Mouse (Mus musculus) megakaryocyte-erythroid progenitor cell, adult 5 weeks (primary cell): ENCODE measurements around the gene Nfat5. TPM values are rescaled to one million over a fixed set of nuclear protein-coding genes. Genes with fewer than 3 reads are reported as not detected.

Source experiments
- polyA plus RNA-seq: library from polyadenylated mRNA; stranded (reverse); fragments of >175 nt; gene quantifications from 2 replicates; pipeline ENCODE4 v1.2.3, GENCODE M21; 2012

The Nfat5 gene
- polyA plus RNA-seq = 3.5 and 5.3 TPM in 2 replicates

GRCm38 (mm10) chr8:107292928-107293601, at the start of gene Nfat5:
Nfat5 (plus strand) TSS chr8:107293470.

DNA sequence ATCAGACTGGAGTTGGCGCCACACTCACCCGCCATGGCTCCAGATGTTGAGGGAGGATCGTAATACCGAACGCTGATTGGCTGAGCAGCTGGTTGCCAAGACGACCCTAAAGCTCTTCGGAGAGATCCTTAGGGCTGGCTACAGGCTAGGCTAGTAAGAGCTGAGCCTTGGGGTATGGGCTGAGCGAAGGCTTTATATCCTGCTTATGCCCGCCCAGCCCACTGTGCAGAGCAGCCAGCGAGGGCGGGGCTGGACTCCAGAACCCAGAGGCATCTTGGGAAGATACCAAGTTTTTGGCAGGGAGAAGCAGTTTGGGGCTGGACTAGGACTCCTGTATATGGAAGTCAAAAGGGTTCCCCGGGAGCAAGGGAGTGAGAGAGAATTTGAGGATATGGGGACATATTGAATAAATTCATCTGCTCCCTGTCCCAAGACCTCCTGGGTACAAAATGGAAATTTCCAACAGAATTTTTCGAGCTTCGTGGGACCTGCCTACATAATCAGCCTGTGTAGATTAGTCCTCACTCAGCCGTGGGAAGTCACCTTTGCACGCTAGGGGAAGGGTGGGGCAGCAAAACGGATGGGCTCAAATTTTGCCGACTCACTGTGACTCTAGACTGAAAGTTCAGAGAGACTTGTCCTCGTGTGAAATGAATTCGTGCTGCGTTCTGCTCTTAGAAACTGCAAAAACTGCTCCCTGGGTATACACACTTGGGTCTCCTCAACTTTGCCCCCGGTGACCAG, 109.9 kb downstream of the Nfat5 start, which contains the start of gene Nqo1:
TSS of gene Nqo1 (minus strand) at position 169 of the 744 bp plus-strand sequence.

DNA sequence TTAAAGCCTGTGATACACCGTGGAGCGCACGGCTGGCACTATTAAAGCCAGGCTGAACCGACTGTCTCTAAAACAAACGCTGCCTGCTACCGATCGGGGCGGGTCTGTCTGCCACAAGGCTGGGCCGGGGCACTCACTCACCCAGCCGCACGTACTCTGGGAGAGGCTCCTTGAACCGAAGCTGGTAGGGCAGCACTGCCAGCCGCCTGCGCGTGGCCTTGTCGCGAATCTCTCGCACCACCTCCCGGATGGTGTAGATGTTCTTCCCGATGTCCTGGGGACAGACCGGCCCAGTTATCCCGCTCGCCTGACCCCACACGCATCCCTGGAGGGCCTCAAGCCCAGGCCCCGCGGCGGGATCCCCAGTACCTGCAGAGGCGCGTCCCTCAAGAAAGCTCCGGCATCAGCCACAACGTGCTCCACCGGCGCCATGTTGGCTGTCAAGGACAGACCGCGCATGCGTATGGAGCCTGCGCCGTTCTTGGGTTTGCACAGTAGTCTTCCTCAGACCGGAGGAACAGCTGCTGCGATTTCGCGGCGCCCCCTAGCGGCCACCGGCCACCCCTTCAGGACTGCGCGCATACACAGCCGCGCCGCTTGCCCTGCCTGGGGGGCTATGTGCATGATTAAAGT, 131.4 kb downstream of the Nfat5 start, which contains the start of gene Nob1:
TSS of gene Nob1 (minus strand) at position 455 of the 633 bp plus-strand sequence.

Other genes starting within 250 kb of the Nfat5 start
- 19.1 and 21.1 TPM in 2 replicates for gene Pdf, start 244.9 kb upstream of the Nfat5 start, polyA plus RNA-seq
- gene Cog8, start 236.8 kb upstream of the Nfat5 start, polyA plus RNA-seq = 17.3 and 17.5 TPM in 2 replicates
- 10.3 and 19.1 TPM in 2 replicates for gene Nip7, start 236.6 kb upstream of the Nfat5 start, polyA plus RNA-seq
- gene Tmed6, start 227.8 kb upstream of the Nfat5 start, polyA plus RNA-seq = 0.08 TPM in 1 of 2 replicates, not detected in the other
- 21.2 and 23.9 TPM in 2 replicates for gene Terf2, start 196.9 kb upstream of the Nfat5 start, polyA plus RNA-seq
- gene Cyb5b, start 142.8 kb upstream of the Nfat5 start, polyA plus RNA-seq = 22.5 and 24.1 TPM in 2 replicates
- 0.15 and 0.25 TPM in 2 replicates for gene Nqo1, start 109.7 kb downstream of the Nfat5 start, polyA plus RNA-seq
- 65.4 and 81.7 TPM in 2 replicates for gene Nob1, start 131.6 kb downstream of the Nfat5 start, polyA plus RNA-seq
- gene Wwp2, start 142.9 kb downstream of the Nfat5 start, polyA plus RNA-seq = 50.6 and 50.8 TPM in 2 replicates